Mouse (Mus musculus) cerebral cortex, adult 2 months (tissue): Measurements from ENCODE around the gene Fam71f2.

Experiments used
- WGBS: fragments of 180-500 bp; shearing (Covaris S2); methylation state at CpG from one replicate; pipeline ENCODE4 v1.1.7; 2018; 5-methylcytosine and 5-hydroxymethylcytosine counted together

The Fam71f2 gene

GRCm38 (mm10) chr6:29279293-29279692 lies at the start of gene Fam71f2:
TSS of gene Fam71f2 (plus strand) at chr6:29279593.
- WGBS: 87% methylated on average over 8 of the region's 8 CpGs

GRCm38 (mm10) chr6:29230386-29230785 lies 49.0 kb upstream of the Fam71f2 start:
- 76% methylated on average over 6 of the region's 6 CpGs for WGBS

- WGBS: 83% methylated on average over 3 of the region's 3 CpGs
Measured at GRCm38 (mm10) chr6:29231799-29232198, 47.6 kb upstream of the Fam71f2 start.

- 69% methylated on average over 6 of the region's 6 CpGs for WGBS
Measured at GRCm38 (mm10) chr6:29232321-29232720, 47.1 kb upstream of the Fam71f2 start.

GRCm38 (mm10) chr6:29233710-29234109 lies 45.7 kb upstream of the Fam71f2 start:
- WGBS: 82% methylated on average over 3 of the region's 3 CpGs

GRCm38 (mm10) chr6:29234272-29234671 lies 45.1 kb upstream of the Fam71f2 start:
- 51% methylated on average over 8 of the region's 8 CpGs for WGBS

GRCm38 (mm10) chr6:29240806-29241205 lies 38.6 kb upstream of the Fam71f2 start:
- WGBS: 44% methylated on average over 2 of the region's 2 CpGs

- WGBS: 66% methylated on average over 2 of the region's 2 CpGs
Measured at GRCm38 (mm10) chr6:29241697-29242096, 37.7 kb upstream of the Fam71f2 start.

- 67% methylated on average over 1 of the region's 1 CpGs for WGBS
Measured at GRCm38 (mm10) chr6:29242265-29242664, 37.1 kb upstream of the Fam71f2 start.

GRCm38 (mm10) chr6:29245272-29246120 lies 33.9 kb upstream of the Fam71f2 start:
- 81% methylated on average over 14 of the region's 14 CpGs for WGBS

- WGBS: 89% methylated on average over 3 of the region's 3 CpGs
Measured at GRCm38 (mm10) chr6:29246183-29246582, 33.2 kb upstream of the Fam71f2 start.

- 85% methylated on average over 5 of the region's 5 CpGs for WGBS
Measured at GRCm38 (mm10) chr6:29246585-29246984, 32.8 kb upstream of the Fam71f2 start.

GRCm38 (mm10) chr6:29247072-29247471 lies 32.3 kb upstream of the Fam71f2 start:
- WGBS: 71% methylated on average over 4 of the region's 4 CpGs

GRCm38 (mm10) chr6:29259418-29259817 lies 20.0 kb upstream of the Fam71f2 start:
- WGBS: 84% methylated on average over 1 of the region's 1 CpGs

GRCm38 (mm10) chr6:29261831-29262230 lies 17.6 kb upstream of the Fam71f2 start:
- 83% methylated on average over 5 of the region's 5 CpGs for whole genome bisulfite sequencing

GRCm38 (mm10) chr6:29263650-29264455 lies 15.5 kb upstream of the Fam71f2 start:
- 35% methylated on average over 6 of the region's 6 CpGs for WGBS

- WGBS: 45% methylated on average over 3 of the region's 3 CpGs
Measured at GRCm38 (mm10) chr6:29264456-29264781, 15.0 kb upstream of the Fam71f2 start.

GRCm38 (mm10) chr6:29266936-29267335 lies 12.5 kb upstream of the Fam71f2 start:
- WGBS: 66% methylated on average over 4 of the region's 4 CpGs

GRCm38 (mm10) chr6:29269006-29269668 lies 10.3 kb upstream of the Fam71f2 start:
- WGBS: 76% methylated on average over 6 of the region's 6 CpGs

- WGBS: 22% methylated on average over 8 of the region's 8 CpGs
Measured at GRCm38 (mm10) chr6:29270961-29271360, 8.4 kb upstream of the Fam71f2 start.

GRCm38 (mm10) chr6:29272312-29273072 lies 6.9 kb upstream of the Fam71f2 start, which contains the start of gene Hilpda:
TSS of gene Hilpda (plus strand) at chr6:29272488.
- under 1% methylated on average over 46 of the region's 46 CpGs for WGBS
